Mouse (Mus musculus): ENCODE data around the gene Ncor2. TPM values are rescaled to one million over a fixed set of nuclear protein-coding genes. Genes with fewer than 3 reads are reported as not detected.

The Ncor2 gene
- total RNA-seq, 2 experiments from 2014 or later, result 118 to 134 TPM

DNA sequence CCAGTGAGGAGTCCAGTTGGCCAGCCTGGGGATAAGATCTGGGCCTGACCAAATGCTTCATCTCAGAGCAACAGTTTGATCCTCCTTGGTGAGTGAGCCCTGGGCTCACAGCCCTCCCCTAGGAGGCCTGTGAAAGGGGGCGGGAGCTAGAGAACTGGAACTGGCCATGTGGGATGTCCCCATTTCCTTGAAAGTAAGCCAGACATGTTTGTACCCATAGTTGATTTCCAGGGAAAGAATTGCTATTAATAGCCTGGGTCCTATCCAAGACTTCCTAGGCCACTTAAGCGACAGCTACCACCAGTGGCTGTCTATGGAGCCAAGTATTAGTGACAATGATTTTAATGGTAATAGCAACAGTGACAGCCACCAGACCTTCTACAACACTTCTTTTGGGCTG lies 189.3 kb downstream of the Ncor2 start:
- peak; percentile 22 for DNase-seq (ENCODE audit: low spot score)

DNA sequence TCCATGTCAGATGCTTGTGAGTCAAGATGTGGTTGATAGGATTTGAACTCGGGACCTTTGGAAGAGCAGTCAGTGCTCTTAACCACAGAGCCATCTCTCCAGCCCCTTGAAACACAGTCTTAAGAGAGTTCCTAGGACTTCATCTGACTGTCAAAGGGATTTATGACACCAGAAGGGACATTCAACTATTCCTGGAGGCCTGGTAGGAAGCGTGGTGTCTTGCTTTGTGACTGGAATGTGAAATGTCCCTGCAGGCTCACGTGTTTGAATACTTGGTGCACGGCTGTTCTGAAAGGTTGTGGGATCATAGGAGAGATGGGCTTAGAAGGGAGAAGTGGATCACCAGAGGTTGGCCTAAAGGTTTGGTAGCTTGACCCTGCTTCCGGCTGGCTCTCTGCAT lies 192.4 kb downstream of the Ncor2 start:
- DNase-seq (ENCODE audit: low spot score), result no peak

DNA sequence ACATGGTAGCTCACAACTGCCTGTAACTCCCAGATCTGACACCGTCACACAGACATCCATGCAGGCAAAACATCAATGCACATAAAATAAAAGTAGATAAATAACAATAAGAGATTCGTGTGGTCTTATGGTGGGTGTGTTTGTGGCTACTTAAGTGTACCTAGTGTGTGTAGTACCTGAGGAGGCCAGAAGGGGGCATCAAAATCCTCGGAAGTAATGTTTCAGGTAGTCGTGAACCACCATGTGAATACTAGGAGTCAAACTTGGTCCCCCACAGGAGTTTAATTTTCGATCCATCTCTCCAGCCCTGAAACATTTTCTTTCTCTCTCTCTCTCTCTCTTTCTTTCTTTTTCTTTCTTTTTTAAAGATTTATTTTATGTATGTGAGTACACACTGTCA lies 192.8 kb downstream of the Ncor2 start:
- no peak for DNase-seq (ENCODE audit: low spot score)

DNA sequence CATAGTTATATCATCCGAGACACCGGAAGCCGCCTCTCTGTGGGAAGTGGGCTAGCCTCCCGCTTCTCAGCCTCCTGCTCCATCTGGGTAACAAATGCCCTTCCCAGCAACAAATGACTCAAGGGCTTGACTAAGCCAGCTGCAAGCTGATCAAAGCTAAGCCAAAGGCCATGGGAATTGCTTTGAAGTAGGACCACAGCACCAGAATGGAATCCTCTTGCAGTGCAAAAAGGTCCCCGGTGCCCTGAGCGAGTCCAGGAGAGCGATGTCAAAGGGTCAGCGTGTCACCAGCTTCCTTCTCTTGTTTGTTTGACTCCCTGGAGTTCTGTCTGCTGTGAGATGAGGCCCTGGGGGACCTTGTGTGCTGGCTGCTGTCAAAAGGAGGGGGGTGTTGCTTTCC lies 209.2 kb downstream of the Ncor2 start:
- DNase-seq (ENCODE audit: low spot score), result no peak

Other genes with a start within 250 kb of the Ncor2 start
- gene Rflna, start 176.0 kb downstream of the Ncor2 start, total RNA-seq (2021), result not detected
- gene Scarb1, start 161.9 kb upstream of the Ncor2 start, total RNA-seq (2021), result 10 to 100 TPM; 10.0 to 11.0 TPM
- under 1 TPM in 1 of 2 experiments, not detected in 1; 0.24 TPM for gene Gm10382, start 210.1 kb upstream of the Ncor2 start, total RNA-seq (2021)
- gene Ubc, start 211.0 kb upstream of the Ncor2 start, total RNA-seq (2021), result 1,000 to 10,000 TPM; 1,764 to 2,031 TPM

Measured in gastrocnemius, adult 18-20 months (tissue).